Mouse (Mus musculus) inflammation-experienced regulatory T-cells (primary cell): ENCODE results near the gene Sebox. TPM values are rescaled to one million over a fixed set of nuclear protein-coding genes. Genes with fewer than 3 reads are reported as not detected.

Experiments
- polyA plus RNA-seq, 2 experiments: library from polyadenylated mRNA; unstranded; fragments of 100-300 nt; shearing (Covaris generic); gene quantifications; one replicate each; pipeline ENCODE4 v1.2.1; 2017

Gene Sebox
- polyA plus RNA-seq = under 1 TPM in 1 of 2 experiments, not detected in 1; 0.28 TPM

GRCm38 (mm10) chr11:78502909-78503650, at the start of gene Sebox:
TSS of gene Sebox (plus strand) at chr11:78503447.

DNA sequence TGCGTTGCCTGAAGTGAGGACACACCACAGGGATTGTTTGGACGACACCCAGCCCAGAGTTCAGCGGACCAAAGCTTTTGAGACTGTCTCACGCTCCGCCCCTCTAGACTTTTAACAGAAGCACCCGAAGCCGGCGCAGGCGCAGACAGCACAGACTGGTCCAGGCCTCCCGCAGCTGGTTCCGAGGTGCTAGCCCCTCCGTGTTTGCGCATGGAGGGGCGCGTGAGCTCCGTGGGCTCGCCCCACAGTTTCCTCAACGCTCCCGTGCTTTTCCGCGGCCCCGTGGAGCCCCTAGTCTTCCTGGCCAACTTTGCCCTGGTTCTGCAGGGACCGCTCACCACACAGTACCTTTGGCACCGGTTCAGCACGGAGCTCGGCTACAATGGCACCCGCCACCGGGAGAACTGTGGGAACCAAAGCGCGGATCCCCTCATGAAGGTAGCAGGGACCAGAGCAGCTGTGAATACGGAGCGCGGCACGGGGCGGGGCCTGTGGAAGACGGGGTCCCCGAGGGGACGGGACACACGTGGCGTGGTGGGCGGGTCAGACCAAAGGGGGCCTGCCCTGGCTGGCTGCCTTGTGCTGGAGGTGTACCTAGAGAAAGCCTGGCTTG, 37.6 kb upstream of the Sebox start, which contains the start of gene Slc46a1:
Slc46a1 (plus strand) TSS at position 130 of the 613 bp plus-strand sequence.

DNA sequence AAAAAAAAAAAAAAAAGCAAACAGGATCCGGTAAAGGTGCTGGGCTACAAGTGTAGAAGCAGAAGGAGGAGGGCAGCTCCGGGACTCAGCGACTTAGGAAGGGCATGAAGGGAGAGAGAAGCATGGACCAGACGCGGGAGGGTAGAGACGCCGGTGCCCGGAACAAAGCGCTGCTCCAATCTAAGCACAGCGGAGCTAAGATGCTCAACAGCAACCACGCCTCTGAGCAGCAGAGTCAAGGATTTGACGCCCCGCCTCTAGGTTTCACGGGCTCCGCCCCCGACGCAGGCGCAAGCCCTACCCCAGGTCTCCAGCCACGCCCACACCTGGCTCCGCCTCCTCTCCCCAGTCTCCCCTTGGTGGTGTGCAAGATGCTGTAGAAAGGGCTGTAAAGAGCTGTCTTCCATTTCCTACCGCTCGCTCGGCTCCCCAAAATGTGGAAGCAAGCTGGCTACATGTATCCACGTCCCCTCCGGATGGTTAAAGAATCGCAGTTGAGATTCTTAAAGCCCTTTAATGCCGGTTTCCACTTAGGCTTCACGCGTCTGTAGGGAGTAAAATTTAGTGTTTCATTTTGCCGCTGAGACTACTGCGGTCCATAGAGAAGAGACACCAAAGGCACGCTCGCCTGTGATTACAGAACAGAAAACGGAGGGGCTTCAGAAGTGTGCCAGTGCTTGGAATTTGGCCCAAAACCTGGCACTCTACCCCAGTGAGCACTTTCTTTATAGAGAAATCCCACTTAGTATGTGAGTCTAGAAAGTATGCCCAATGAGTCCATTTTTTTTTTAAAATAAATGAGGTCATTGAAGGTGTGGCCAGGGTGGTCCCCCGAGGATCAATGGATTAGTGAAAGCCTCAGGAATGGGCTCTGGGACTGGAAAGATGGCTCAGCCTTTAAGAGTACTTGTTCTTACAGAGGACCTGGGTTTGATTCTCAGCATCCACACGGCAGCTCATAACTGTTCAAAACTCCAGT, 5.4 kb upstream of the Sebox start, which contains the start of gene Sarm1:
Sarm1 (minus strand) TSS at position 211 of the 979 bp plus-strand sequence.

DNA sequence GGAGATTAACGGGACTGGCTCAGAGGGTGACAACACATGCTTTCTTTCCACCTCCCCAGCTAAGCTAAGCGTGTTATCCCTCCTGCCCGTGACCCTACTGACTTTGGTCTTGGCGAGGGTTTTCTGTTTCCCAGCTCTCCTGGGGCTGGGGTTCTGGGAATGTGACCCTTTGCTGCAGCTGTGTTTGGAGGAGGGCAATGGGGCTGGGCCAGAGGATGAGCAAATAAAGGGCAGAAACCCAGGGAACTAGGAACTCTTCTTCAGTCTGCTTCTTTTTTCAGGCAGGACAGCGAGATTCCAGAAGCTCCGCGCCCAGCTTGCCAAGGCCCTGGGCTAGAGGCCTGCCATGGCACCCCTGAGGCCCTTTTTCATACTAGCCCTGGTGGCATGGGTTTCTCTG, 4.2 kb upstream of the Sebox start, which contains the start of gene Vtn:
Vtn (plus strand) TSS at position 88 of the 400 bp plus-strand sequence.

GRCm38 (mm10) chr11:78512025-78512957, 9.0 kb downstream of the Sebox start, which contains the start of the genes Tmem199 and Poldip2:
TSS of gene Tmem199 (minus strand) at chr11:78512172.
TSS of gene Poldip2 (plus strand) at chr11:78512193.

DNA sequence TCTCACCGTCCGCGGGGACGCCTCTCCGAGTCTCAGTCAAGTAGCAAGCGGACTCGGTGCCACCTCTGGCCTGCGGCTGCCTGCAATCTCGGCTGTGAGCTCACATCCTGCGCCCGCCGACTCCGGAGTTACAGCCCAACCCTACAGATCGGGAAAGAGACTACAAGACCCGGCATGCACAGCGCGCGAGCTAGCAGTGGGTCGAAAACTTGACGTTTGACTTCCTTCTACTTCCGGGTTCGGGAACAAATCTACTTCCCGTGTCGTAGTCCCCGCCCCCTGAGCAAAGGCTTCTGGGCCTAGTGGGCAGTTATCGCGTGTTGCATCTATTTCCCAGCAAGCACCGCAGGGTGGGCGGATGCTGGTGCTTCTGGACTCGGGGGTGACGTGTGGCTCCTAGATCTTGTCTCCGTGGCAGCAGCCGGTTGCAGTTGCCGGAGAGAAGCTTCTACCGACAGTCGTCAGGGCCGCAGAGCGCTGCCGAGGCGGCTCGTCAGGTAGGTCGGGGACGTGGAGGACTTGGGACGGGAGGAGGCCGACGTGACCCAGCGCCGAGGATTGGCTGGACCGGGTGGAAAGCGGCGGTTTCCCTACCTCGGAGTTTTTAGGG, 32.9 kb downstream of the Sebox start, which contains the start of the genes Tnfaip1 and Ift20:
Tnfaip1 (minus strand) TSS at position 253 of the 610 bp plus-strand sequence.
Ift20 (plus strand) TSS at position 282 of the 610 bp plus-strand sequence.

GRCm38 (mm10) chr11:78550168-78551058, 47.2 kb downstream of the Sebox start, which contains the start of gene Tmem97:
TSS of gene Tmem97 (minus strand) at chr11:78550777.

Other genes starting within 250 kb of the Sebox start
- gene 2610507B11Rik, start 241.7 kb upstream of the Sebox start, polyA plus RNA-seq = 10 to 100 TPM; 70.9 to 82.1 TPM
- gene BC030499, start 212.6 kb upstream of the Sebox start, polyA plus RNA-seq = 1 to 10 TPM in 1 of 2 experiments, under 1 TPM in 1; 0.61 to 1.1 TPM
- gene Spag5, start 201.9 kb upstream of the Sebox start, polyA plus RNA-seq = 1 to 10 TPM; 1.8 to 2.6 TPM
- gene Aldoc, start 180.5 kb upstream of the Sebox start, polyA plus RNA-seq = 10 to 100 TPM in 1 of 2 experiments, 1 to 10 TPM in 1; 4.7 to 11.9 TPM
- 100 to 1,000 TPM in 1 of 2 experiments, 10 to 100 TPM in 1; 97.8 to 113 TPM for gene Pigs, start 175.0 kb upstream of the Sebox start, polyA plus RNA-seq
- gene Unc119, start 160.0 kb upstream of the Sebox start, polyA plus RNA-seq = 10 to 100 TPM; 58.4 to 82.5 TPM
- under 1 TPM; 0.30 to 0.45 TPM for gene Foxn1, start 116.9 kb upstream of the Sebox start, polyA plus RNA-seq
- gene Slc13a2, start 81.2 kb upstream of the Sebox start, polyA plus RNA-seq = not detected
- 1 to 10 TPM; 2.6 to 3.1 TPM for gene Slc46a1, start 37.8 kb upstream of the Sebox start, polyA plus RNA-seq
- gene Sarm1, start 5.7 kb upstream of the Sebox start, polyA plus RNA-seq = 1 to 10 TPM; 3.5 to 8.3 TPM
- gene Vtn, start 4.4 kb upstream of the Sebox start, polyA plus RNA-seq = 1 to 10 TPM in 1 of 2 experiments, not detected in 1; 7.0 TPM
- 10 to 100 TPM; 25.5 to 38.7 TPM for gene Tmem199, start 8.7 kb downstream of the Sebox start, polyA plus RNA-seq
- 10 to 100 TPM; 38.5 to 41.9 TPM for gene Poldip2, start 8.7 kb downstream of the Sebox start, polyA plus RNA-seq
- gene Tnfaip1, start 32.9 kb downstream of the Sebox start, polyA plus RNA-seq = 10 to 100 TPM; 14.9 to 16.2 TPM
- 100 to 1,000 TPM in 1 of 2 experiments, 10 to 100 TPM in 1; 74.9 to 107 TPM for gene Ift20, start 32.9 kb downstream of the Sebox start, polyA plus RNA-seq
- 10 to 100 TPM in 1 of 2 experiments, 1 to 10 TPM in 1; 9.5 to 14.8 TPM for gene Tmem97, start 47.3 kb downstream of the Sebox start, polyA plus RNA-seq
- gene Nlk, start 193.9 kb downstream of the Sebox start, polyA plus RNA-seq = 10 to 100 TPM; 10.0 to 11.1 TPM
- 10 to 100 TPM; 42.4 to 48.2 TPM for gene Ccnq, start 248.3 kb downstream of the Sebox start, polyA plus RNA-seq